Mouse (Mus musculus) bone marrow, adult 2 months (tissue): Measurements from ENCODE around the gene Sh2b3.

Experiments used
- CTCF ChIP-seq: fragments of 200-500 bp; IDR thresholded peaks from 2 replicates; pipeline ENCODE4 v1.5.1; 2011; ENCODE audit warnings: low read length, control low read depth; ENCODE audit not compliant: control insufficient read depth, insufficient read depth
- POLR2A ChIP-seq: fragments of 200-500 bp; IDR thresholded peaks from 2 replicates; pipeline ENCODE4 v1.6.1; 2011; ENCODE audit warnings: low read depth, mild to moderate bottlenecking, control low read depth, low read length, borderline replicate concordance; ENCODE audit not compliant: control insufficient read depth

DNA sequence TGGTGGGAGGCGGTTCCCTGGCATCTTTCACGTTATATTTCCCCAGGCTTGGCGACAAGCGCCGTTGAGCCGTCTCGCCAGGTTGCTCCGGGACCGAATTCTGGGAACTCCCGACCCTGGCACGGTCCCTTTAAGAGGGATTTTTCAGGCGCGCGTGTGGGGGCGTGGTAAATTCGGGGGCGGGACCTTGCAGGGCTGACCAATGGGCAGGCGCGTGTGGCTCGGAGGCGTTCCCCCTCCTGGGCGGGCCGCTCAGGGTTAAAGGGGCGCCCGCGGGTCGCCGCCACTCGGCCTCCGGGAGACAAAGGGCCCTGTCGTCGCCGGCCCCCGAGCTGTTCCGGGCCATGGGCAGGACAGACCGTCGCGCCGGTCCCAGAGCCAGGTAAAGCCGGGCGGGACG, 11.3 kb upstream of the Sh2b3 start, which contains the start of gene Pheta1:
- TF ChIP-seq CTCF: no peak
- peak; percentile 61; the same call in 1 of the 2 replicates for TF ChIP-seq POLR2A
